Mouse (Mus musculus) layer of hippocampus, adult 9-10 months (tissue): ENCODE measurements around the gene Man1c1.

Source experiments
- DNase-seq: peaks from one replicate; pipeline ENCODE4 v3.0.0; 2022; ENCODE audit warnings: low spot score

Gene Man1c1

GRCm38 (mm10) chr4:134636406-134636805, 67.7 kb downstream of the Man1c1 start:
- DNase-seq = no peak

GRCm38 (mm10) chr4:134634001-134634400, 70.1 kb downstream of the Man1c1 start:
- no peak for DNase-seq

- no peak for DNase-seq
These were observed 71.9 kb downstream of the Man1c1 start for GRCm38 (mm10) chr4:134632131-134632711.

- no peak for DNase-seq
These were observed 72.5 kb downstream of the Man1c1 start for GRCm38 (mm10) chr4:134631471-134632130.

GRCm38 (mm10) chr4:134628575-134629384, 75.3 kb downstream of the Man1c1 start:
- no peak for DNase-seq

GRCm38 (mm10) chr4:134628058-134628457, 76.0 kb downstream of the Man1c1 start:
- DNase-seq = no peak

- DNase-seq = no peak
These were observed 77.2 kb downstream of the Man1c1 start for GRCm38 (mm10) chr4:134626883-134627282.

GRCm38 (mm10) chr4:134626350-134626749, 77.7 kb downstream of the Man1c1 start:
- DNase-seq = no peak

- DNase-seq = no peak
These were observed 79.8 kb downstream of the Man1c1 start for GRCm38 (mm10) chr4:134624109-134624862.

- no peak for DNase-seq
These were observed 82.4 kb downstream of the Man1c1 start for GRCm38 (mm10) chr4:134621695-134622094.

- DNase-seq = no peak
These were observed 83.8 kb downstream of the Man1c1 start for GRCm38 (mm10) chr4:134620246-134620645.

- no peak for DNase-seq
These were observed 84.6 kb downstream of the Man1c1 start for GRCm38 (mm10) chr4:134619489-134619870.

- DNase-seq = no peak
These were observed 85.1 kb downstream of the Man1c1 start for GRCm38 (mm10) chr4:134618810-134619488.

- no peak for DNase-seq
These were observed 86.3 kb downstream of the Man1c1 start for GRCm38 (mm10) chr4:134617779-134618178.

- DNase-seq = no peak
These were observed 88.0 kb downstream of the Man1c1 start for GRCm38 (mm10) chr4:134615929-134616625.

- DNase-seq = no peak
These were observed 91.9 kb downstream of the Man1c1 start for GRCm38 (mm10) chr4:134612070-134612667.

- no peak for DNase-seq
These were observed 93.5 kb downstream of the Man1c1 start for GRCm38 (mm10) chr4:134610616-134611015.

- no peak for DNase-seq
These were observed 96.4 kb downstream of the Man1c1 start for GRCm38 (mm10) chr4:134607679-134608078.

GRCm38 (mm10) chr4:134606054-134606453, 98.0 kb downstream of the Man1c1 start:
- DNase-seq = no peak

- no peak for DNase-seq
These were observed 99.6 kb downstream of the Man1c1 start for GRCm38 (mm10) chr4:134604472-134604871.

GRCm38 (mm10) chr4:134603553-134603952, 100.5 kb downstream of the Man1c1 start:
- DNase-seq = no peak
